Mouse (Mus musculus) heart, embryonic 10.5 days (tissue): ENCODE measurements around the gene Erfe. TPM values are rescaled to one million over a fixed set of nuclear protein-coding genes. Genes with fewer than 3 reads are reported as not detected.

Experiments used
- DNase-seq: peaks from one replicate; pipeline ENCODE4 v3.0.0-alpha.2; 2017; ENCODE audit warnings: low spot score
- H3K27ac ChIP-seq: fragments of 300-500 bp; sonication (generic); 2 replicates; pipeline ENCODE4 v1.5.1; 2016; ENCODE audit warnings: mild to moderate bottlenecking
- H3K27me3 ChIP-seq: fragments of 300-500 bp; sonication (generic); 2 replicates; pipeline ENCODE4 v1.6.1; 2016; ENCODE audit warnings: mild to moderate bottlenecking; ENCODE audit not compliant: poor library complexity, insufficient read depth, severe bottlenecking
- H3K36me3 ChIP-seq: fragments of 300-500 bp; sonication (generic); 2 replicates; pipeline ENCODE4 v1.6.1; 2016; ENCODE audit warnings: mild to moderate bottlenecking, moderate library complexity
- H3K4me1 ChIP-seq: fragments of 300-500 bp; sonication (generic); 2 replicates; pipeline ENCODE4 v1.6.1; 2016; ENCODE audit warnings: mild to moderate bottlenecking
- H3K4me3 ChIP-seq: fragments of 300-500 bp; sonication (generic); 2 replicates; pipeline ENCODE4 v1.5.1; 2016; ENCODE audit warnings: mild to moderate bottlenecking, moderate library complexity
- H3K9me3 ChIP-seq: fragments of 300-500 bp; sonication (generic); 2 replicates; pipeline ENCODE4 v1.6.1; 2016; ENCODE audit warnings: mild to moderate bottlenecking, moderate library complexity
- WGBS: fragments of 180-500 bp; shearing (Covaris S2); methylation state at CpG from one replicate; pipeline ENCODE4 v1.1.7; 2016; 5-methylcytosine and 5-hydroxymethylcytosine counted together
- polyA plus RNA-seq: library from polyadenylated mRNA; unstranded; fragments of >200 nt; fragmentation: Nextera tagmentation; extraction: Ambion mirVana; gene quantifications from 2 replicates; pipeline ENCODE4 v1.2.1, GENCODE M21; 2016

Erfe gene
- polyA plus RNA-seq, 1 experiment from 2014 or later: 2.2 TPM

- H3K27ac ChIP-seq: peak overlapping the region; percentile 91
- DNase-seq: no peak
- peaks cover 11% of the 10 kb centered on the region for H3K27me3 ChIP-seq
- 52% methylated on average over 3 of the region's 3 CpGs for WGBS
- peaks cover 30% of the 10 kb centered on the region for H3K36me3 ChIP-seq
- H3K4me3 ChIP-seq: peak overlapping the region; percentile 55
- peaks cover 51% of the 10 kb centered on the region for H3K4me1 ChIP-seq
- no peaks in the 10 kb centered on the region for H3K9me3 ChIP-seq
Observed at GRCm38 (mm10) chr1:91351249-91351648, 15.0 kb upstream of the Erfe start.

- Histone ChIP-seq H3K27me3 (0 out of 2 replicates have a peak, but pooled peaks cover 5% of the 10 kb centered on the region), H3K4me1 (peaks cover 51% of the 10 kb centered on the region), H3K36me3 (peaks cover 40% of the 10 kb centered on the region), H3K9me3 (no peaks in the 10 kb centered on the region), H3K27ac (0 out of 2 replicates have a peak overlapping the region, but pooled peaks have one; percentile 16), H3K4me3 (peak overlapping the region; percentile 55; the same call in 1 of the 2 replicates)
- WGBS: 73% methylated on average over 2 of the region's 2 CpGs
- no peak for DNase-seq
Observed at GRCm38 (mm10) chr1:91352277-91352676, 14.0 kb upstream of the Erfe start.

- H3K9me3 ChIP-seq: no peaks in the 10 kb centered on the region
- no peak overlapping the region for H3K4me3 ChIP-seq
- H3K27me3 ChIP-seq: no peaks in the 10 kb centered on the region
- WGBS: 80% methylated on average over 11 of the region's 11 CpGs
- DNase-seq: no peak
- H3K4me1 ChIP-seq: peaks cover 39% of the 10 kb centered on the region
- no peak overlapping the region for H3K27ac ChIP-seq
- peaks cover 78% of the 10 kb centered on the region for H3K36me3 ChIP-seq
Observed at GRCm38 (mm10) chr1:91356105-91356504, 10.1 kb upstream of the Erfe start.

- Histone ChIP-seq H3K27ac (no peak overlapping the region), H3K27me3 (peaks cover 9% of the 10 kb centered on the region), H3K4me3 (no peak overlapping the region), H3K4me1 (peaks cover 20% of the 10 kb centered on the region), H3K36me3 (peaks cover 72% of the 10 kb centered on the region), H3K9me3 (peaks cover 13% of the 10 kb centered on the region)
- no peak for DNase-seq
- 78% methylated on average over 5 of the region's 5 CpGs for WGBS
Observed at GRCm38 (mm10) chr1:91362113-91362512, 4.1 kb upstream of the Erfe start.

GRCm38 (mm10) chr1:91364822-91365644 lies 1.2 kb upstream of the Erfe start:
- peaks cover 13% of the 10 kb centered on the region for H3K9me3 ChIP-seq
- WGBS: 87% methylated on average over 16 of the region's 16 CpGs
- no peak for DNase-seq
- H3K36me3 ChIP-seq: peaks cover 50% of the 10 kb centered on the region
- H3K27me3 ChIP-seq: peaks cover 23% of the 10 kb centered on the region
- H3K27ac ChIP-seq: no peak overlapping the region
- no peak overlapping the region for H3K4me3 ChIP-seq
- peaks cover 22% of the 10 kb centered on the region for H3K4me1 ChIP-seq

- WGBS: 21% methylated on average over 8 of the region's 8 CpGs
- Histone ChIP-seq H3K4me1 (peaks cover 22% of the 10 kb centered on the region), H3K27ac (peak overlapping the region; percentile 77; the same call in 1 of the 2 replicates), H3K27me3 (peaks cover 23% of the 10 kb centered on the region), H3K4me3 (peak overlapping the region; percentile 64), H3K36me3 (peaks cover 50% of the 10 kb centered on the region), H3K9me3 (peaks cover 13% of the 10 kb centered on the region)
- no peak for DNase-seq
Observed at GRCm38 (mm10) chr1:91365816-91366214, 415 bp upstream of the Erfe start.

- H3K9me3 ChIP-seq: peaks cover 9% of the 10 kb centered on the region
- peak overlapping the region; percentile 14; the same call in 1 of the 2 replicates for H3K27ac ChIP-seq
- H3K4me3 ChIP-seq: peak overlapping the region; percentile 64
- H3K27me3 ChIP-seq: peaks cover 23% of the 10 kb centered on the region
- no peak for DNase-seq
- WGBS: 88% methylated on average over 3 of the region's 3 CpGs
- peaks cover 22% of the 10 kb centered on the region for H3K4me1 ChIP-seq
- H3K36me3 ChIP-seq: peaks cover 50% of the 10 kb centered on the region
Observed at GRCm38 (mm10) chr1:91367295-91367694, 1.1 kb downstream of the Erfe start.

GRCm38 (mm10) chr1:91369408-91369807 lies 3.2 kb downstream of the Erfe start:
- WGBS: 66% methylated on average over 4 of the region's 4 CpGs
- peaks cover 23% of the 10 kb centered on the region for H3K27me3 ChIP-seq
- no peak overlapping the region for H3K27ac ChIP-seq
- H3K9me3 ChIP-seq: no peaks in the 10 kb centered on the region
- no peak overlapping the region for H3K4me3 ChIP-seq
- H3K4me1 ChIP-seq: peaks cover 22% of the 10 kb centered on the region
- DNase-seq: no peak
- H3K36me3 ChIP-seq: peaks cover 53% of the 10 kb centered on the region

- Histone ChIP-seq H3K4me3 (no peak overlapping the region), H3K4me1 (peaks cover 20% of the 10 kb centered on the region), H3K9me3 (no peaks in the 10 kb centered on the region), H3K27me3 (peaks cover 23% of the 10 kb centered on the region), H3K27ac (no peak overlapping the region), H3K36me3 (peaks cover 58% of the 10 kb centered on the region)
- 85% methylated on average over 23 of the region's 23 CpGs for WGBS
- DNase-seq: no peak
Observed at GRCm38 (mm10) chr1:91370055-91370454, 3.8 kb downstream of the Erfe start.

- H3K36me3 ChIP-seq: peaks cover 92% of the 10 kb centered on the region
- H3K4me1 ChIP-seq: peaks cover 10% of the 10 kb centered on the region; the same call in 1 of the 2 replicates
- no peak overlapping the region for H3K4me3 ChIP-seq
- WGBS: 87% methylated on average over 6 of the region's 6 CpGs
- no peak overlapping the region for H3K27ac ChIP-seq
- no peak for DNase-seq
- H3K27me3 ChIP-seq: peaks cover 3% of the 10 kb centered on the region; the same call in 1 of the 2 replicates
- H3K9me3 ChIP-seq: no peaks in the 10 kb centered on the region
Observed at GRCm38 (mm10) chr1:91373414-91373835, 7.2 kb downstream of the Erfe start.

GRCm38 (mm10) chr1:91380453-91381090 lies 14.3 kb downstream of the Erfe start:
- WGBS: 62% methylated on average over 7 of the region's 7 CpGs
- peak; percentile 86 for DNase-seq
- peaks cover 21% of the 10 kb centered on the region for H3K4me1 ChIP-seq
- H3K36me3 ChIP-seq: peaks cover 95% of the 10 kb centered on the region
- no peaks in the 10 kb centered on the region for H3K9me3 ChIP-seq
- H3K4me3 ChIP-seq: no peak overlapping the region
- 0 out of 2 replicates have a peak overlapping the region, but pooled peaks have one; percentile 36 for H3K27ac ChIP-seq
- H3K27me3 ChIP-seq: no peaks in the 10 kb centered on the region

GRCm38 (mm10) chr1:91381091-91381471 lies 14.9 kb downstream of the Erfe start:
- H3K36me3 ChIP-seq: peaks cover 95% of the 10 kb centered on the region
- H3K4me3 ChIP-seq: no peak overlapping the region
- H3K27me3 ChIP-seq: no peaks in the 10 kb centered on the region
- WGBS: 92% methylated on average over 4 of the region's 4 CpGs
- no peaks in the 10 kb centered on the region for H3K9me3 ChIP-seq
- H3K4me1 ChIP-seq: peaks cover 21% of the 10 kb centered on the region
- H3K27ac ChIP-seq: no peak overlapping the region
- no peak for DNase-seq

GRCm38 (mm10) chr1:91390369-91390768 lies 24.1 kb downstream of the Erfe start:
- peaks cover 89% of the 10 kb centered on the region for H3K36me3 ChIP-seq
- no peak overlapping the region for H3K27ac ChIP-seq
- H3K4me1 ChIP-seq: no peaks in the 10 kb centered on the region
- no peak overlapping the region for H3K4me3 ChIP-seq
- no peaks in the 10 kb centered on the region for H3K27me3 ChIP-seq
- DNase-seq: no peak
- H3K9me3 ChIP-seq: no peaks in the 10 kb centered on the region
- WGBS: 95% methylated on average over 5 of the region's 5 CpGs
